Mouse (Mus musculus) embryonic facial prominence, embryonic 12.5 days (tissue): ENCODE measurements at regions not wholly inside any gene's neighbourhood (a gene's known extent, or its start where the extent isn't known, plus 50 kb on each side); places are given as distances from the start of the nearest gene placed in this dataset.

ENCODE experiments used
- ATAC-seq: fragments of 200-750 bp; cut with Nextera tagmentation; 2 replicates; pipeline ENCODE4 v1.8.0; 2017; ENCODE audit not compliant: insufficient number of reproducible peaks, insufficient read depth, low FRiP score, low TSS enrichment
- H3K27ac ChIP-seq: fragments of 300-500 bp; sonication (generic); 2 replicates; pipeline ENCODE4 v1.5.1; 2016; ENCODE audit warnings: mild to moderate bottlenecking
- H3K27me3 ChIP-seq: fragments of 300-500 bp; sonication (generic); 2 replicates; pipeline ENCODE4 v1.6.1; 2016; ENCODE audit warnings: mild to moderate bottlenecking, moderate library complexity
- H3K36me3 ChIP-seq: fragments of 300-500 bp; sonication (generic); 2 replicates; pipeline ENCODE4 v1.6.1; 2016; ENCODE audit warnings: mild to moderate bottlenecking
- H3K4me1 ChIP-seq: fragments of 300-500 bp; sonication (generic); 2 replicates; pipeline ENCODE4 v1.6.1; 2016
- H3K4me2 ChIP-seq: fragments of 300-500 bp; sonication (generic); replicated peaks from 2 replicates; pipeline ENCODE4 v1.6.1; 2016; ENCODE audit warnings: mild to moderate bottlenecking, moderate library complexity
- H3K4me3 ChIP-seq: fragments of 300-500 bp; sonication (generic); 2 replicates; pipeline ENCODE4 v1.5.1; 2016; ENCODE audit warnings: mild to moderate bottlenecking
- H3K9ac ChIP-seq: fragments of 300-500 bp; sonication (generic); 2 replicates; pipeline ENCODE4 v1.6.1; 2016; ENCODE audit warnings: mild to moderate bottlenecking, moderate library complexity
- H3K9me3 ChIP-seq: fragments of 300-500 bp; sonication (generic); 2 replicates; pipeline ENCODE4 v1.6.1; 2016; ENCODE audit warnings: mild to moderate bottlenecking, moderate library complexity
- WGBS: fragments of 180-500 bp; shearing (Covaris S2); methylation state at CpG from one replicate; pipeline ENCODE4 v1.1.7; 2016; 5-methylcytosine and 5-hydroxymethylcytosine counted together

- Histone ChIP-seq H3K27me3 (no peaks in the 10 kb centered on the region), H3K4me1 (no peaks in the 10 kb centered on the region), H3K9me3 (no peaks in the 10 kb centered on the region), H3K27ac (no peak overlapping the region), H3K4me2 (no peak overlapping the region), H3K36me3 (no peaks in the 10 kb centered on the region), H3K9ac (no peak overlapping the region), H3K4me3 (no peak overlapping the region)
- ATAC-seq = no peak
- WGBS = 74% methylated on average over 1 of the region's 1 CpGs
Measured at GRCm38 (mm10) chr9:74342176-74342575, 232.0 kb downstream of the Wdr72 start.

DNA sequence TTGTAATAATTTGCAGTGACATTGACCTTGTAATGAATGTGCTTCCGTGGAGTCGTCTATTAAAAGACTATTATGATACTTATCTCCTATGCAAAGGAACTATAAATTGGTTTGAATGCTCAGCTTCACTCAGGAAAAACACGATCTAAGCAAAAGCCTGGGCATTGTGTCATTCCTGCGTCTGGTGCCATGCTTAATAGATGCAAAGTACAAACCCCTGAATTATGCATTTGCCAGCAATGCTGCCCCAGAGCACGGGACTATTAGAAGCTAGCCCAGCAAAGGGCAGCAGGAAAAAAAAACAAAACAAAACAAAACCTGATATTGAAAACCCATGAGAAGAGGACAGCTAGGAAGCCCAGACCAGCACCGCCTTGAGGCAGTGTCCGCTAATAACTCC is 234.9 kb downstream of the Wdr72 start:
- no peaks in the 10 kb centered on the region for H3K9me3 ChIP-seq
- H3K27me3 ChIP-seq = no peaks in the 10 kb centered on the region
- H3K4me2 ChIP-seq = no peak overlapping the region
- H3K36me3 ChIP-seq = no peaks in the 10 kb centered on the region
- 67% methylated on average over 7 of the region's 7 CpGs for WGBS
- H3K9ac ChIP-seq = no peak overlapping the region
- no peaks in the 10 kb centered on the region for H3K4me1 ChIP-seq
- ATAC-seq = no peak
- H3K27ac ChIP-seq = no peak overlapping the region
- no peak overlapping the region for H3K4me3 ChIP-seq

DNA sequence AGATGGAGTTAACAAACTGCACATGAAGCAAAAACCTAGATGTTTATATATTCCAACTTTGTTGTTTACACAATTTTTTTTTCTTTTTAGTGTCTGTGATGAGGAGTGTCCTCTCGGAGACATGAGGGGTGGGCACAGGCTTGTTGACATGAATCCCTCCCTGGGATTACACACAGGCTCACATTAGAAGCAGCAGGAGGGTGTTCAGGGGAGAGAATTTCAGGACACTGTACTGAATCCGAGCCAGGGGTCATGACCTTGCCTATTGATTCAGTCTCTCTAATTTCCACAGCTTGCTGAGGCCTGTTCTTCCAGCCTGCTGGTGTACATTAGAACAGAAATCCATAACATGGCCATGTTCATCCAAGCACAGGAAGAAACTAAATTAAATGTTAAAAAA is 238.6 kb downstream of the Wdr72 start:
- H3K36me3 ChIP-seq = no peaks in the 10 kb centered on the region
- WGBS = 27% methylated on average over 2 of the region's 2 CpGs
- H3K27ac ChIP-seq = no peak overlapping the region
- no peak overlapping the region for H3K9ac ChIP-seq
- H3K4me3 ChIP-seq = no peak overlapping the region
- no peaks in the 10 kb centered on the region for H3K4me1 ChIP-seq
- ATAC-seq = no peak
- no peaks in the 10 kb centered on the region for H3K9me3 ChIP-seq
- H3K4me2 ChIP-seq = no peak overlapping the region
- H3K27me3 ChIP-seq = no peaks in the 10 kb centered on the region

DNA sequence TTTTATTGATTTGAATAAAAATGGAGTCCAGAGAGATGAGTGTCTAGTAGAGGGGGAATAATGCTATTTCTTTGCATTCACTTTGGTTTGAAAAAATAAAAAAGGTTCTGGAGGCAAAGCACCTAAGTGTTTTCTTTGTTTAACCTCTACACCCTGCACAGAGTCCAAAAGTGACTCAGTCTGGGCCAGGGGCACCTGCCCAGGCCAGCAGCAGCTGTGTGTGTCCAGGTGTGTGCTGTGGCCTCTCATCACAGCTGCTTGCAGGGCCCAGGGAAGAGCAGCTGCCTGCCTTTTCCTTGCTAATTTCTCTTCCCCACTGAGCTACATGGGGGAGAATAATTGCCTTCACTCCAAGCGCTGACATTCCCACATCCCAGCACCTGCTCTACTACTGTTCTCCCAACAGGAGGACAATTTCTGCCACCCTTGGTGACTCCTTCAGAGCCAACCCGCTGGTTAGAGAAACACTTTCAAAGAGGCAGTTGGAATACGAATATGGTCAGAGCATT is 255.8 kb downstream of the Wdr72 start:
- Histone ChIP-seq H3K4me2 (no peak overlapping the region), H3K4me3 (no peak overlapping the region), H3K36me3 (no peaks in the 10 kb centered on the region), H3K9me3 (no peaks in the 10 kb centered on the region), H3K27ac (no peak overlapping the region), H3K27me3 (no peaks in the 10 kb centered on the region), H3K9ac (no peak overlapping the region), H3K4me1 (no peaks in the 10 kb centered on the region)
- 24% methylated on average over 3 of the region's 3 CpGs for WGBS
- ATAC-seq = no peak

GRCm38 (mm10) chr9:74376191-74376590 is 266.0 kb downstream of the Wdr72 start:
- Histone ChIP-seq H3K4me2 (no peak overlapping the region), H3K27ac (no peak overlapping the region), H3K9me3 (no peaks in the 10 kb centered on the region), H3K9ac (no peak overlapping the region), H3K36me3 (no peaks in the 10 kb centered on the region), H3K4me1 (no peaks in the 10 kb centered on the region), H3K27me3 (no peaks in the 10 kb centered on the region), H3K4me3 (no peak overlapping the region)
- ATAC-seq = no peak

- Histone ChIP-seq H3K4me1 (no peaks in the 10 kb centered on the region), H3K27ac (no peak overlapping the region), H3K27me3 (no peaks in the 10 kb centered on the region), H3K36me3 (no peaks in the 10 kb centered on the region), H3K9me3 (no peaks in the 10 kb centered on the region), H3K4me3 (no peak overlapping the region), H3K9ac (no peak overlapping the region), H3K4me2 (no peak overlapping the region)
- ATAC-seq = no peak
Measured at GRCm38 (mm10) chr9:74377204-74377603, 267.0 kb downstream of the Wdr72 start.

DNA sequence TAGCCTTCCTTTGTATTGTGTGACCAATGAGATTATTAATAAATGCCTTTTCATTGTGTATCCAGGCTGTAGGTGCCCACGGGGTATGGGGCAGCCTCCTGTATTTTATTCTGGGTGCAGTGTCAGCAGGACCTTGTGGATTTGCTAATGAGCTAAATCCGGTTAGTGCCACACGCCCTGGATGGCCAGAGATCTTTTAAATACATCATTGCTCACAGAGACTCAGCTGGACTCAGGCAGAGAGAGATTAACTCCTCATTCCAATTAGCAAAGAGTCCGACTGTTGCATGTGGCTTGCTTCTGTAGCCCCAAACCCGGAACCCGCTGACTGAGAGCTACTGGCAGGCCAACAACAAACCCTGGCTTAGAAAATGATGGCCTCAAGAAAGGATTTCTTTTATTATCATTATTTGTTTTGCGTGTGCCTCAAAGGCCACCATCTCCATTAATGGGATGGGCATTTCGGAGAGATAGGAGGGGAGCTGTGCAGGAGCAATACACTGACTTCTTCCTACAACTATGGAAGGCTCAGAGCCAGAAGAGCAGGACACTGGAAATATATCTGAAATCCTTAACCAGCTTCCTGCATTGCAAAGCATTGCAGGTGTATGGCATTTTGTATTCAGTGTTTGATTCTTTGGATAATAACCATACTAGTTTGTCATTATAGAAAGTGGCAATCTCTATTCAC is 274.2 kb downstream of the Wdr72 start:
- WGBS = 64% methylated on average over 8 of the region's 8 CpGs
- Histone ChIP-seq H3K4me3 (no peak overlapping the region), H3K4me2 (no peak overlapping the region), H3K9me3 (no peaks in the 10 kb centered on the region), H3K27ac (no peak overlapping the region), H3K9ac (no peak overlapping the region), H3K36me3 (no peaks in the 10 kb centered on the region), H3K4me1 (no peaks in the 10 kb centered on the region), H3K27me3 (no peaks in the 10 kb centered on the region)
- ATAC-seq = no peak

GRCm38 (mm10) chr9:74425594-74425993 is 315.4 kb downstream of the Wdr72 start:
- no peak overlapping the region for H3K4me2 ChIP-seq
- no peak overlapping the region for H3K4me3 ChIP-seq
- WGBS = 83% methylated on average over 2 of the region's 2 CpGs
- H3K4me1 ChIP-seq = no peaks in the 10 kb centered on the region
- H3K9ac ChIP-seq = no peak overlapping the region
- no peaks in the 10 kb centered on the region for H3K27me3 ChIP-seq
- no peak for ATAC-seq
- H3K27ac ChIP-seq = no peak overlapping the region
- no peaks in the 10 kb centered on the region for H3K9me3 ChIP-seq
- H3K36me3 ChIP-seq = no peaks in the 10 kb centered on the region

GRCm38 (mm10) chr9:74449981-74450380 is 339.8 kb downstream of the Wdr72 start:
- 59% methylated on average over 5 of the region's 5 CpGs for WGBS
- Histone ChIP-seq H3K9ac (no peak overlapping the region), H3K36me3 (no peaks in the 10 kb centered on the region), H3K9me3 (no peaks in the 10 kb centered on the region), H3K27ac (no peak overlapping the region), H3K27me3 (no peaks in the 10 kb centered on the region), H3K4me1 (no peaks in the 10 kb centered on the region), H3K4me3 (no peak overlapping the region), H3K4me2 (no peak overlapping the region)
- ATAC-seq = no peak

DNA sequence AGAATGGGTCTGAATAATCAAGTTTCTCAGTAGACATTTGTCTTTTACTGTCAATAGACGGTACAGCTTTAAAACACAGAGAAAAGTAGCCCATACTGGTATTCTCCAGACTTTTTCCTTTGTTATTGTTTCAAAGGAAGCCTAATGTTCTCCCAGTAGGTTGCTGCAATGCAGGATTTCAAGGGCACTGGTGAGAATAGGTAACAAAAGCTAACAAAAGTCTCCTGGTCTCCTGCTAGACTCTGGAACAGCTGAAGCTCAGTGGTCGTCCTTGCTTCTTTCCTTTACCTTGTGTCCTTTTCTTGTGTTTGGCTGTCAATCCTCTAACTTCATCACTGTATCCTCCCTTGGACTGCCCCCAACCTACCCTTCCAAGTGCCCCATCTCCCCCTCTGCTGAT is 350.9 kb downstream of the Wdr72 start:
- 55% methylated on average over 2 of the region's 2 CpGs for WGBS
- Histone ChIP-seq H3K4me1 (no peaks in the 10 kb centered on the region), H3K9me3 (no peaks in the 10 kb centered on the region), H3K27ac (no peak overlapping the region), H3K36me3 (no peaks in the 10 kb centered on the region), H3K27me3 (no peaks in the 10 kb centered on the region), H3K4me2 (no peak overlapping the region), H3K4me3 (no peak overlapping the region), H3K9ac (no peak overlapping the region)
- no peak for ATAC-seq

DNA sequence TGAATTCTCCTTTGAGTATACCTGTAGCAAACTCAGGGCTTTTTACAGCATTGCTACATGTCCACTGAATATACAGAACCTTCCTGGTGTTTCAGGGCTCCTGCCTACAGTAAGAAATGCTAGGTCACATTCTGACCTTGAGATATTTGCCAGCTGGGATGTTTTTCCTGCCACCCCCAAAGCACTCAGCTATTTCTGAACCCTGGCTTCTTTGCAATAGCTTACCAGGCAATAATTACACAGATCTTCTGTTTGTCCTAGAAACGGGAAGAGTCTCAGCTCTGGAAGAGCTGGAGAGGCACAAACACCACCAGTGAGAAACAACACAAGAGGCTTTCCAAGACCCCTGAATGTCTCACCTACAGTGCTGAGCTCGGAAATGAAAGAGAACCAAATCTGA is 366.7 kb downstream of the Wdr72 start:
- Histone ChIP-seq H3K9me3 (no peaks in the 10 kb centered on the region), H3K27me3 (no peaks in the 10 kb centered on the region), H3K4me3 (no peak overlapping the region), H3K9ac (no peak overlapping the region), H3K4me1 (no peaks in the 10 kb centered on the region), H3K4me2 (no peak overlapping the region), H3K36me3 (no peaks in the 10 kb centered on the region), H3K27ac (no peak overlapping the region)
- no peak for ATAC-seq
- WGBS = 49% methylated on average over 2 of the region's 2 CpGs

- Histone ChIP-seq H3K4me1 (no peaks in the 10 kb centered on the region), H3K27me3 (no peaks in the 10 kb centered on the region), H3K36me3 (no peaks in the 10 kb centered on the region), H3K4me3 (no peak overlapping the region), H3K27ac (no peak overlapping the region), H3K4me2 (no peak overlapping the region), H3K9me3 (no peaks in the 10 kb centered on the region), H3K9ac (no peak overlapping the region)
- WGBS = 69% methylated on average over 8 of the region's 8 CpGs
- ATAC-seq = no peak
Measured at GRCm38 (mm10) chr9:74479273-74479672, 369.1 kb downstream of the Wdr72 start.

DNA sequence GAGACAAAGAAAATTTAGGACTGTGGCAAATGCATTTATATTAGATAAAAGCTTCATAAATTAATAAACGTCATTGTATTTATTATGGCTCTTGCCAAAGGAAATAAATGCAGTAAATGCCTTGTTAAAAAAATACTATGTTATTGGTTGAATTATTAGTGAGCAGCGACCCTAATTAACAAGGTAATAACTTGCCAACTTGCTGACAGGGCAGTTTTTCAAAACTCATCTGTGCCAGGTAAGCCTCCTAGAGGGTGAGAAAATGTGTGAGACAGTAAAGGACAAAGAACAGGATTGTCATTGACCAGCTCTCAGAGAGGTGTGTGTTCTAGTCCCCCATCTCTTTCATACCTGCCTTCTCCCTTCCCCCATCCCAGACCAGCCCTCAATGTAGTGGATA is 347.8 kb upstream of the Onecut1 start:
- 82% methylated on average over 2 of the region's 2 CpGs for WGBS
- no peaks in the 10 kb centered on the region for H3K9me3 ChIP-seq

More for the DNA sequence above, 347.8 kb upstream of the Onecut1 start:
- H3K36me3 ChIP-seq = no peaks in the 10 kb centered on the region
- H3K4me1 ChIP-seq = no peaks in the 10 kb centered on the region
- no peak for ATAC-seq
- no peaks in the 10 kb centered on the region for H3K27me3 ChIP-seq
- no peak overlapping the region for H3K4me2 ChIP-seq
- H3K4me3 ChIP-seq = no peak overlapping the region
- H3K9ac ChIP-seq = no peak overlapping the region
- H3K27ac ChIP-seq = no peak overlapping the region
